Mouse (Mus musculus) neutrophil, adult 5-6 weeks (primary cell): ENCODE data around the gene Nufip1. TPM values are rescaled to one million over a fixed set of nuclear protein-coding genes. Genes with fewer than 3 reads are reported as not detected.

Source experiments
- ATAC-seq: fragments of 151-379, 151-347 bp; 2 replicates; pipeline ENCODE4 v1.8.0; 2017; ENCODE audit warnings: mild to moderate bottlenecking, moderate TSS enrichment; ENCODE audit not compliant: insufficient number of reproducible peaks, poor library complexity, low FRiP score, severe bottlenecking; ENCODE audit errors: extremely low read depth
- total RNA-seq: library from RNA; stranded (forward); fragments of 200-1000 nt; gene quantifications from 2 replicates; pipeline ENCODE4 v1.2.3, GENCODE M21; 2017

Nufip1 gene
- total RNA-seq, 1 experiment from 2014 or later = 8.5 TPM

GRCm38 (mm10) chr14:76169876-76170466, 59.3 kb downstream of the Nufip1 start:
- no peak for ATAC-seq

- ATAC-seq = no peak
These were observed 60.6 kb downstream of the Nufip1 start for GRCm38 (mm10) chr14:76171285-76171684.

- ATAC-seq = no peak
These were observed 63.6 kb downstream of the Nufip1 start for GRCm38 (mm10) chr14:76174328-76174727.

- no peak for ATAC-seq
These were observed 65.1 kb downstream of the Nufip1 start for GRCm38 (mm10) chr14:76175808-76176207.

- ATAC-seq = no peak
These were observed 66.5 kb downstream of the Nufip1 start for GRCm38 (mm10) chr14:76177230-76177629.

- no peak for ATAC-seq
These were observed 67.8 kb downstream of the Nufip1 start for GRCm38 (mm10) chr14:76178447-76178846.

- no peak for ATAC-seq
These were observed 68.7 kb downstream of the Nufip1 start for GRCm38 (mm10) chr14:76179343-76179742.

- ATAC-seq = no peak
These were observed 74.7 kb downstream of the Nufip1 start for GRCm38 (mm10) chr14:76185358-76185757.

- no peak for ATAC-seq
These were observed 75.6 kb downstream of the Nufip1 start for GRCm38 (mm10) chr14:76186299-76186698.

Other genes with a start within 250 kb of the Nufip1 start
- gene Kctd4, start 155.9 kb upstream of the Nufip1 start, total RNA-seq = 0.49 and 0.58 TPM in 2 replicates
- 25.4 and 34.4 TPM in 2 replicates for gene Gtf2f2, start 100.0 kb upstream of the Nufip1 start, total RNA-seq
- gene Gpalpp1, start 131 bp upstream of the Nufip1 start, total RNA-seq = 28.0 and 28.1 TPM in 2 replicates